Mouse (Mus musculus) lung, embryonic 15.5 days (tissue): ENCODE data around the gene Atp2b1. TPM values are rescaled to one million over a fixed set of nuclear protein-coding genes. Genes with fewer than 3 reads are reported as not detected.

Experiments used
- ATAC-seq: fragments of 200-750 bp; cut with Nextera tagmentation; 2 replicates; pipeline ENCODE4 v1.8.0; 2017; ENCODE audit warnings: moderate number of reproducible peaks, borderline replicate concordance; ENCODE audit not compliant: low FRiP score, low TSS enrichment; ENCODE audit errors: extremely low read depth
- H3K27ac ChIP-seq: fragments of 300-500 bp; sonication (generic); 2 replicates; pipeline ENCODE4 v1.5.1; 2015; ENCODE audit warnings: moderate library complexity, mild to moderate bottlenecking, inconsistent platforms
- H3K27me3 ChIP-seq: fragments of 300-500 bp; sonication (generic); 2 replicates; pipeline ENCODE4 v1.6.1; 2015; ENCODE audit warnings: inconsistent platforms
- H3K36me3 ChIP-seq: fragments of 300-500 bp; sonication (generic); 2 replicates; pipeline ENCODE4 v1.6.1; 2015; ENCODE audit warnings: inconsistent platforms
- H3K4me1 ChIP-seq: fragments of 300-500 bp; sonication (generic); 2 replicates; pipeline ENCODE4 v1.6.1; 2015; ENCODE audit warnings: inconsistent platforms
- H3K4me2 ChIP-seq: fragments of 300-500 bp; sonication (generic); 2 replicates; pipeline ENCODE4 v1.6.1; 2015; ENCODE audit warnings: inconsistent platforms, mild to moderate bottlenecking, moderate library complexity
- H3K4me3 ChIP-seq: fragments of 300-500 bp; sonication (generic); 2 replicates; pipeline ENCODE4 v1.5.1; 2015; ENCODE audit warnings: mild to moderate bottlenecking, inconsistent platforms
- H3K9ac ChIP-seq: fragments of 300-500 bp; sonication (generic); 2 replicates; pipeline ENCODE4 v1.6.1; 2015; ENCODE audit warnings: inconsistent platforms
- H3K9me3 ChIP-seq: fragments of 300-500 bp; sonication (generic); 2 replicates; pipeline ENCODE4 v1.6.1; 2016; ENCODE audit warnings: inconsistent platforms
- WGBS: fragments of 180-500 bp; shearing (Covaris S2); methylation state at CpG from one replicate; pipeline ENCODE4 v1.1.7; 2015; 5-methylcytosine and 5-hydroxymethylcytosine counted together
- polyA plus RNA-seq: library from polyadenylated mRNA; unstranded; fragments of >200 nt; fragmentation: Nextera tagmentation; extraction: Ambion mirVana; gene quantifications from 2 replicates; pipeline ENCODE4 v1.2.1, GENCODE M21; 2015

The Atp2b1 gene
- polyA plus RNA-seq, 1 experiment from 2014 or later, result 199 TPM

DNA sequence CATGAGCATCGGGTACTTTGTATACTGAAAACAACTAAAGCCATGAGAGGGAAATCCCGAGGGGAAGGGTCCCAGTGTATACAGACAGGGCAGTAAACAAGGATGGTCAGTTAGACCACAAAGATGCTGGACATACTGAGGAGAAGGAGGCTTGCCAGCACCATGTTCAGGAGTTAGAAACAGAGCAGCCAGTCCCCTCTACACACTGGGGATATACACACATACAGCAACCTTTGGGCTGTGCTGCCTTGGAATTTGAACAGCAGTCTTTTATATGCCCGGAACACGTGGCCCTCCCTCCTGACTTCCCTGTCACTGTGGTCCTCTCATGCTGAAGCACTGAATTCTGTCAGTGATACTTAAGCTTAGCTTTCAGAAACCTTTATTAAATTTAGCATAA, 10.9 kb downstream of the Atp2b1 start:
- H3K4me2 ChIP-seq, result no peak overlapping the region
- H3K27ac ChIP-seq, result no peak overlapping the region
- H3K4me3 ChIP-seq, result no peak overlapping the region
- no peaks in the 10 kb centered on the region for H3K36me3 ChIP-seq
- H3K4me1 ChIP-seq, result peaks cover 18% of the 10 kb centered on the region
- no peak for ATAC-seq
- H3K9ac ChIP-seq, result no peak overlapping the region
- WGBS, result 68% methylated on average over 3 of the region's 4 CpGs
- H3K9me3 ChIP-seq, result no peaks in the 10 kb centered on the region
- no peaks in the 10 kb centered on the region for H3K27me3 ChIP-seq

DNA sequence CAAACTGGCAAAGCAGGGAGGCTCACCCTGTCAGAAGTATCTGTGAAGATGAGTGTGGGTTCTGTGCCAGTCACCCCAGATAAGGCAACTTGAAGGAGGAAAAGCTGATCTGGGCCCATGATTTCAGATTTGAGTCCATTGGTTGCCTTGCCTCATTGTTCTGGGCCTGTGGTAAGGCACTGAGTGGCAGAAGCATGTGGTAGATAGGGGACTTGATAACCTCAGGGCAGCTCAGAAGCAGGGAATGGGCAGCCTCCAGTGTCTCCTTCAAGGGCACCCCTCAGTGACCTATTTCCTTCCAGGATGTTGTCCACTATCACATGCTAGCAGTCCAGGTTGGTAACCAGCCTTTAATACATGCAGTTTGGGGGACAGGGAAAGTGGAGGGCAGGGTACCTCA, 12.8 kb downstream of the Atp2b1 start:
- Histone ChIP-seq H3K9ac (no peak overlapping the region), H3K4me2 (no peak overlapping the region), H3K36me3 (no peaks in the 10 kb centered on the region), H3K9me3 (no peaks in the 10 kb centered on the region), H3K27me3 (no peaks in the 10 kb centered on the region), H3K4me1 (peaks cover 25% of the 10 kb centered on the region), H3K27ac (no peak overlapping the region), H3K4me3 (no peak overlapping the region)
- no peak for ATAC-seq

DNA sequence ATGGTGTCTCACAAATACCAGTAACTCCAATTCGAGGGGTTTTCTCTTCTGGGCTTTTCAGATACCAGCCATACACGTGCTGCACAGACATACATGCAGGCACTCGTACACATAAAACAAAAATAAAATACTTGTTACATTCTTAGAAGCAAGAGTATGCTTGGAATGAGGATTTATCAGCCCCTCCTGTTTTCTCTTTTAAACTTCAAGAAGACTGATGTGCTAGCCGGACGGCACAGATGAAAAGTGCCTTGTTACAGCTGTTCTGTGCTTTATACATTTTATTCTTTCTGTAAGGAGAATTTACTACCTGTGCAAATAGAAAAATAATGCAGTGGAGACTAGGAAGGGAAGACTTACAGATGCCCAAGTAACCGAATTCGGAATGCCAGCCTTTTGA, 15.2 kb downstream of the Atp2b1 start:
- Histone ChIP-seq H3K9ac (no peak overlapping the region), H3K4me2 (no peak overlapping the region), H3K9me3 (no peaks in the 10 kb centered on the region), H3K27ac (no peak overlapping the region), H3K4me3 (no peak overlapping the region), H3K27me3 (no peaks in the 10 kb centered on the region), H3K4me1 (peaks cover 25% of the 10 kb centered on the region), H3K36me3 (peaks cover 5% of the 10 kb centered on the region; the same call in 1 of the 2 replicates)
- WGBS, result 35% methylated on average over 7 of the region's 7 CpGs
- ATAC-seq, result no peak

DNA sequence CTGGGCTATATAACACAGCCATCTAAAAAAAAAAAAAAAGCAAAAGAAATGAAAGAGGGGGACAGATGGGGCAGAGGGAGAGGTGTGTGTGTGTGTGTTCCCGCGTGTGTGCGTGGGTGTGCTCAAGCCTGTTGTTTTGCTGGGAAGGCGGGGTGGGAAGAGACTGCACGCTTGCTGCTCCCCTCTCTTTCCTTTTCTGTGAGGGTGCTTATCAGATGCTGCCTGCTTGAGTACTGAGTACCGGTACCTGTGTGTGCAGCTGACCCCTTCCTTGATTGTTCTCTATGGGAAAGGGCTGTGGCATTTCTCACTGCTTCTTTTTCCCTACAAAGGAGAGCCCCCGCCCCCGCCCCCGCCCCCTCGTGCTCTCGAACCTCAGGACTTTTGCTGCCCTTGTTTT, 15.9 kb downstream of the Atp2b1 start:
- H3K36me3 ChIP-seq, result peaks cover 5% of the 10 kb centered on the region; the same call in 1 of the 2 replicates
- 46% methylated on average over 11 of the region's 11 CpGs for WGBS
- H3K4me1 ChIP-seq, result peaks cover 25% of the 10 kb centered on the region
- H3K27me3 ChIP-seq, result no peaks in the 10 kb centered on the region
- no peak overlapping the region for H3K4me3 ChIP-seq
- peak overlapping the region; percentile 17 for H3K4me2 ChIP-seq
- H3K9me3 ChIP-seq, result no peaks in the 10 kb centered on the region
- no peak for ATAC-seq
- H3K27ac ChIP-seq, result no peak overlapping the region
- H3K9ac ChIP-seq, result no peak overlapping the region

DNA sequence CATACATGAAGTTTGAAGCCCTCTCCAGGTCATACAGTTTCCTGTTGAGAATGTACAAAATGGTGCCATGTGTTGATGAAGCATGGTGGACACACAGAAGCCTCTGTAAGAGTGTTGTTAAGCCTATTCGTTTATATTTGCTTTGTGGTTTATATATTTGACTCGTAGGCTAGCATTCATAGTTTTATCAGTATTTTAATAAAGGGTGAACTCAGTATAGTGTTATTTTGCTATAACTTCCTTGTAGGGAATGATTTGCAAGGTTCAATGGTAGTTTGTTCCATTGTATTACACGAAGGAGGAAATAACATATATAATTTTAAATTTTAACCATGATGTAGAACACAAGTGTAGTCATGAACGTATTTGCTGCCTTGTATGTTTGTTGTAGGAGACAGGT, 25.9 kb downstream of the Atp2b1 start:
- WGBS, result 76% methylated on average over 4 of the region's 4 CpGs
- Histone ChIP-seq H3K36me3 (0 out of 2 replicates have a peak, but pooled peaks cover 2% of the 10 kb centered on the region), H3K27me3 (no peaks in the 10 kb centered on the region), H3K4me2 (no peak overlapping the region), H3K9me3 (no peaks in the 10 kb centered on the region), H3K9ac (no peak overlapping the region), H3K4me3 (no peak overlapping the region), H3K4me1 (peaks cover 7% of the 10 kb centered on the region; the same call in 1 of the 2 replicates), H3K27ac (no peak overlapping the region)
- ATAC-seq, result no peak

DNA sequence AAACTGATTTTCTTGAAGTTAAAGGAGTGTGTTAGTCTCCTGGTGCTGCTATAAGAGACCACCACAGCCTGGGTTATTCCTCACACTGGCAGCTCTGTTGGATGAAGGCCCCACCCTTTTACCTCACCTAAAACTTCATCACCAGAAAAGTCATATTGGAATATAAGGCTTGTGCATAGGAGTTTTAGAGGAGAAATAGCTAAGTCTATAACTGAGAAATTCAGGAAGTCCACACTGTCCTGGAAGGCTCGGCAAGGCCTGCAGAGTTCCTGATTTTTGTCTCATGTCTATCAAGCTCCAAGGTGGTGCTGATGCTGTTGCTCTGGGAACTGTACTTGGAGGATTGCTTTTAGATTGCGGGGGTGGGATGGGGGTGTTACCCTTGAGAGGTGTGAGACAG, 26.6 kb downstream of the Atp2b1 start:
- Histone ChIP-seq H3K4me3 (no peak overlapping the region), H3K9me3 (no peaks in the 10 kb centered on the region), H3K4me1 (peaks cover 7% of the 10 kb centered on the region; the same call in 1 of the 2 replicates), H3K4me2 (no peak overlapping the region), H3K36me3 (0 out of 2 replicates have a peak, but pooled peaks cover 2% of the 10 kb centered on the region), H3K27ac (no peak overlapping the region), H3K27me3 (no peaks in the 10 kb centered on the region), H3K9ac (no peak overlapping the region)
- ATAC-seq, result no peak
- 82% methylated on average over 2 of the region's 2 CpGs for WGBS

DNA sequence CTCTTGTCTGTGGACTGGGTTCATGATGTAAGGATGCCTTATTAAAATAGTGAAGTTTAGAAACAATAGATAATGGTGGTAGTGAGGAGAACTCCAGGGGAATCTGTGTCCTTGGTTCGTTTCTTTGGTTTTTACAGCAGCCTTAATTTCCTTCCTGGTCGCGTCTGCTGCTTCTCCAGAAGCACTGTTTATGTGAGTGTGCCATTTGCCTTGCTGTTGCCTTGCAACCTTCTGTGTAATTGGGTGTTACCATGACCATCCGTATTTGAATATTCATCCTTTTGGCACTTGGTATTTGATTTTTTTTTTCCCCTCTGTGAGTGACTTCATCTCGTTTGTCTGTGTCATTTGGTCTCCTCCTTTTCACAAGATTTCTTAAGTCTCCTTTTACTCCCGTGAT, 27.8 kb downstream of the Atp2b1 start:
- Histone ChIP-seq H3K4me3 (no peak overlapping the region), H3K27me3 (no peaks in the 10 kb centered on the region), H3K27ac (no peak overlapping the region), H3K36me3 (0 out of 2 replicates have a peak, but pooled peaks cover 2% of the 10 kb centered on the region), H3K4me2 (no peak overlapping the region), H3K9me3 (no peaks in the 10 kb centered on the region), H3K9ac (no peak overlapping the region), H3K4me1 (peaks cover 8% of the 10 kb centered on the region)
- no peak for ATAC-seq
- 55% methylated on average over 6 of the region's 6 CpGs for WGBS

DNA sequence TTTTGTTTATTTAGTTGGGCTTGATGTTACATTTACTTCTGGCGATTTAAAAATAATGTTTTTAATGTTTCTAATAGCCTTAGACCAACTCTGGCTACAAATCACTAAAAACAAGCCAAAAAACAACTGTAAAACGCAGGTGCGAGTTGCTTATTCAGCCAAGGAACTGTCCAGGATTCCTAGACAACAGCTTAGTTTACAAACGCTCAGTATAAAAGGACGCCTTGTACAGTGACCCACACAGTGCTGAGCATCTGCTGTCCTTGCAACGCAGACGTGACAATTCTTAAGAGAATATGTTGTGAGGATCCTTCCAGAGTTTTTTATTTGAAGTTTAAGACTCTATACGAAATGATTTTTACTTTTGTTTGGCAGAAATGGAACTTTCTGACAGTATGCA, 28.8 kb downstream of the Atp2b1 start:
- H3K4me2 ChIP-seq, result no peak overlapping the region
- WGBS, result 58% methylated on average over 8 of the region's 8 CpGs
- peaks cover 13% of the 10 kb centered on the region for H3K4me1 ChIP-seq
- H3K36me3 ChIP-seq, result 0 out of 2 replicates have a peak, but pooled peaks cover 2% of the 10 kb centered on the region
- no peak overlapping the region for H3K4me3 ChIP-seq
- H3K27ac ChIP-seq, result no peak overlapping the region
- ATAC-seq, result peak; percentile 73; the same call in 1 of the 2 replicates
- H3K27me3 ChIP-seq, result no peaks in the 10 kb centered on the region
- no peak overlapping the region for H3K9ac ChIP-seq
- no peaks in the 10 kb centered on the region for H3K9me3 ChIP-seq

DNA sequence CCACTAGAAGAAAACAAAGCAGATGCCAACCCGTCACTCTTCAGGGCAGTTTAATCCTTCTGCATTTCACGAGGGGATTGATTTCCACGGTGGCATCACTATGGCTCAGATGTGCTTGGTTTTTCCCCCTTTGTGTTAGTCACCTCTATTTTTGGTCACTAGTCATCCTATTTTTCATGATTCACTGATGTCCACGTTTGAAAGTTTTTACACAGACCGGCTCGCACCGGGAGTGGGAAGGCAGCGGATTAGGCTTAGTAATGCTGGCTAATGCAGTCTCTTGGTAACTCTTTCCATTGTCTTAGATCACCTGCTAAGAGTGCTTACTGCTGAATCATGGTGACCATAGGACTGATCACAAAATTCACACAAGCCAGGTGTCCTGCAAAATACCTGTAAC, 29.7 kb downstream of the Atp2b1 start:
- peaks cover 15% of the 10 kb centered on the region for H3K4me1 ChIP-seq
- no peak overlapping the region for H3K4me2 ChIP-seq
- H3K27me3 ChIP-seq, result no peaks in the 10 kb centered on the region
- H3K27ac ChIP-seq, result no peak overlapping the region
- H3K36me3 ChIP-seq, result 0 out of 2 replicates have a peak, but pooled peaks cover 2% of the 10 kb centered on the region
- ATAC-seq, result no peak
- H3K9me3 ChIP-seq, result no peaks in the 10 kb centered on the region
- no peak overlapping the region for H3K4me3 ChIP-seq
- no peak overlapping the region for H3K9ac ChIP-seq
- 90% methylated on average over 8 of the region's 8 CpGs for WGBS

DNA sequence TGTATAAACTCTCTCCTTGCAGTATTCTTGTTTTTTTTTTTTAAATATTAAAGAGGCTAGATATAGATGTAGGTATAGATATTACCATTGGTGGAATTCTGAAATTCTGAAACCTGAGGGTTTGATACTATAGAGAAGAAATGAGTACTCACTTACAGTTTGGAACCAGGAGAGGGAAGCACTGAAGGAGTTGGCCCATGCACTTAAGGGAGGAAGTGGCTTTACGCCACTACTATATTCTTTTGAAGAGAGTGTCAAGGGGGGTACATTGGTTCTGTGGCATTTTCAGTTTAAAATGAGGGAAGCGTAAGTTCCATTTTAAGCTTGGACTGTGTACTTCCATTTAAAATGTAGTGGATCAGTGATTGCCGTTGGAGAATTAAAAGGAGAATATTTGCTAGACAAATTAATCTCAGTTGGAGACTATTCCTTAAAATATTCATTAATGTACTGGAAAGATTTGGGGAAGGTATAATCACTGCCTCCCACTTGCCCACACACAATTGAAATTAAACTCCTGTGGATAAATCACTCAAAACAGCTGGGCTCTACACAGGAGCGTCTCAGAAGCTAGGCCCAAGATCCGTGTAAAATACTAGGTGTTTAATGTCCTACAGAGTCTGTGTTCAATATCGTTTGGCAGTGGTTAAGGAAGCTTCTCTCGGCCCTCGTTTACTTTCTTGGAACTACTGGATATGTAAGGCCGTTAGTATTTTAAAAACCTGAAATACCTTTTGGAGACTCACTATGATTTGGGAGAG, 32.0 kb downstream of the Atp2b1 start:
- Histone ChIP-seq H3K27ac (no peak overlapping the region), H3K36me3 (no peaks in the 10 kb centered on the region), H3K4me3 (no peak overlapping the region), H3K9ac (no peak overlapping the region), H3K4me1 (peaks cover 29% of the 10 kb centered on the region), H3K9me3 (no peaks in the 10 kb centered on the region), H3K4me2 (no peak overlapping the region), H3K27me3 (no peaks in the 10 kb centered on the region)
- ATAC-seq, result no peak
- WGBS, result 67% methylated on average over 9 of the region's 9 CpGs

DNA sequence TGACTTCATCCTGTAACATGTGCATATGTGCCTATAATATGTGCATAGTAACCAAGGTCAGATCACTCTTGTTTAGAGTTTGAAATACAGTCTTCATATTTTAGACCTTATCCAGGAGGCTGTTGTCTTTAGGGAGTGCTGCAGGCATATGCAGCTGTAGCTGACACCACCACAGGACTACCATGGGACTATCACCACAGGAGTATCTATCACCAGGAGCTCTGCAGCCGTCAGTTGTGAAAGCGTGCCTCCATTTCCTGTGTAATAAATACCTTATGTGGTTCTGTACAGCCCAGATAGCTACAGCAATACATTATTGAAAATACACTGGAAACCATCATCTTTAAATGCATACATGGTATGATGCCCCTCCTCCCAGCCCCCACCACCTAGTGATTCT, 33.0 kb downstream of the Atp2b1 start:
- no peak for ATAC-seq
- no peak overlapping the region for H3K9ac ChIP-seq
- H3K9me3 ChIP-seq, result no peaks in the 10 kb centered on the region
- H3K4me1 ChIP-seq, result peaks cover 31% of the 10 kb centered on the region
- WGBS, result 46% methylated on average over 2 of the region's 2 CpGs
- no peak overlapping the region for H3K4me3 ChIP-seq
- H3K4me2 ChIP-seq, result no peak overlapping the region
- H3K27ac ChIP-seq, result no peak overlapping the region
- no peaks in the 10 kb centered on the region for H3K36me3 ChIP-seq
- no peaks in the 10 kb centered on the region for H3K27me3 ChIP-seq

DNA sequence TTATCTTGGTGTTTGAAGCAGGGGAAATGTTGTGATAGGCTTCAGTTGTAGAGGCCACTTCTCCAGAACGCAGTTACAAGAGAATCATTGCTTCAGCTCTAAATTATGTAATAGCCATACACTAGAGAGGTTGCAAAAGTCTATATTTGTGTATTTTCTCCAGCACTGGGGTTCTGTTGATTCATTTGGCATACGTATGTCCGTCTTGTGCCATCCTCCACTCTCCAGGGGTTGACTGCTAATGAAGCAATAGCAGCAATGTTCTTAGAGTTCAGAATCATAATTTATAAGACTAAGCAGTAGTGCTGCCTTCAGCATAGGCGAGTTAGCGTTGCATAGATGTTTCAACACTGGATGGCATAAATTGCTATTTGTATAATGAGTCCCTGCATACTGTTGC, 33.9 kb downstream of the Atp2b1 start:
- Histone ChIP-seq H3K9me3 (no peaks in the 10 kb centered on the region), H3K27ac (no peak overlapping the region), H3K4me2 (no peak overlapping the region), H3K27me3 (no peaks in the 10 kb centered on the region), H3K4me1 (peaks cover 31% of the 10 kb centered on the region), H3K36me3 (no peaks in the 10 kb centered on the region), H3K4me3 (no peak overlapping the region), H3K9ac (no peak overlapping the region)
- 72% methylated on average over 5 of the region's 5 CpGs for WGBS
- no peak for ATAC-seq
